Mouse (Mus musculus): ENCODE results near the gene 1700001C19Rik. TPM values are rescaled to one million over a fixed set of nuclear protein-coding genes. Genes with fewer than 3 reads are reported as not detected.

Gene 1700001C19Rik
- total RNA-seq, 2 experiments from 2014 or later = not detected

DNA sequence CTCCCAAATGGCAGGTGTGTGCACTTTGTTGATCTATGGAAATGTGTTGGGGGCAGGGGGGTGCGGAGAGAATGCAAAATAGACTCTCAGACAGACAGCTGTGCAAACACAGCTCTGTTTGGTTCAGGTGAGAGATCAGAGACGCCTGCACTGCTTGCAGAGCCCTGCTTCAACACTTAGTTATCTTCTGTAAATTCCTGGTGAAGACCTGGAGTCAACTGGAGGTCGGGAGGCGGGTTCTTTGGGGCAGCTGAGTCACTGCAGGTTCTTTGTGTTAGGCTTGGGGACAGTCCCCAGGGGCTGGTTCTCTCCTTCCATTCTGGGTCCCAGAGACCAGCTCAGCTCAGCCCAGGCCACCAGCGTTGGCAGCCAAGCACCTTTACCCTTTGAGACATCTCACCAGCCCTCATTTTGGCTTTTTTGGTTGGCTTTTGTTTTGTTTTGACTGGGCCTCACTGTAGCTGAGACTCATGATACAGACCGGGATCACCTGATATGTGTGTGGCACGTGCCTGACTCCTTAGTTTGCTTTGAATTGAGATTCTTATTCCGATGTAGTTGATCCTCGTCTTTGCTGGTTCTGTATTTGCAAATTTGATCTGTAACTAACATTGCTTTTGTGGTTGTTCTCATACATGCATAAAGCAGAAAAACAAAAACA is 25.7 kb upstream of the 1700001C19Rik start:
- no peak for ATAC-seq (replicated peaks; ENCODE audit: poor library complexity, severe bottlenecking)

GRCm38 (mm10) chr17:47462209-47462608 is 25.0 kb upstream of the 1700001C19Rik start:
- no peak for ATAC-seq (replicated peaks; ENCODE audit: poor library complexity, severe bottlenecking)

GRCm38 (mm10) chr17:47461688-47462087 is 24.5 kb upstream of the 1700001C19Rik start:
- ATAC-seq (replicated peaks; ENCODE audit: poor library complexity, severe bottlenecking) = no peak

DNA sequence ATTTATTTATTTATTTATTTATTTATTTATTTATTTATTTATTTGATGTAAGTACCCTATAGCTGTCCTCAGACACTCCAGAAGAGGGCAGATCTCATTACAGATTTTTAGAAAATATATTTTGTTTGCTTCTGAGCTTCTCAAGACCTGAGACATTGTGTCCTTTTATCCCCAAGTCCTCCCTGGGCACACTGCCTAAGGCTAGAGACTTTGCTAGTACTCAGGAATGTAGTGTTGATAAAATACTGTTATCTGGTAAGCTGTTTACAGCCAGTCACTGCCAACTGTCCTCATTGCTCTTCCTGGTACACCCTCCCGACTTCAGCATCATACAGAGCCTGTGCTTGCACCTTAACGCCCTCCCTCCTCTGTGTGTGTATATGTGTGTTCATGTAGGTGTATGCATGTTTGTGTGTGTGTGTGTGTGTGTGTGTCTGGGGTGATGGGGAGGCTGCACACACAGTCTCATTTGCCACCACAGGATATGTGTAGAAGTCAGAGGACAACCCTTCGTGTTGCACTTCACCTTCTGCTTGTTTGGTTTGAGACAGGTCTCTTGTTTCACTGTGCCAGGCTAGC is 22.3 kb upstream of the 1700001C19Rik start:
- ATAC-seq (replicated peaks; ENCODE audit: poor library complexity, severe bottlenecking) = no peak

DNA sequence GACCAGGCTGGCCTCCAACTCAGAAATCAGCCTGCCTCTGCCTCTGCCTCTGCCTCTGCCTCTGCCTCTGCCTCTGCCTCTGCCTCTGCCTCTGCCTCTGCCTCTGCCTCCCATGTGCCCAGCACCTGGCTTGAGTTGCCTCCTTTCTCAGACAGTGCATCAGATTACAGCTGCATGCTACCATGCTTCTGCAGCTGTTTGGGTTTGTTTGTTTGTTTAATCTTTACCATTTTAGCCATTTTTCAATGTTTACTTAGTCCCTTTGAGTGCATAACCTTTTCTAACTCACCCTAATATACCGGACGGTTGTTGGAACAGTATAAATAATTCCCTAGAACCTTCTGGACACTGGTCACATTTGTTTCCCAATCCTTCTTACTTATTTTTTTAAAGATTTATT is 21.8 kb upstream of the 1700001C19Rik start:
- no peak for ATAC-seq (replicated peaks; ENCODE audit: poor library complexity, severe bottlenecking)

GRCm38 (mm10) chr17:47458310-47458709 is 21.1 kb upstream of the 1700001C19Rik start:
- ATAC-seq (replicated peaks; ENCODE audit: poor library complexity, severe bottlenecking) = peak; percentile 36

DNA sequence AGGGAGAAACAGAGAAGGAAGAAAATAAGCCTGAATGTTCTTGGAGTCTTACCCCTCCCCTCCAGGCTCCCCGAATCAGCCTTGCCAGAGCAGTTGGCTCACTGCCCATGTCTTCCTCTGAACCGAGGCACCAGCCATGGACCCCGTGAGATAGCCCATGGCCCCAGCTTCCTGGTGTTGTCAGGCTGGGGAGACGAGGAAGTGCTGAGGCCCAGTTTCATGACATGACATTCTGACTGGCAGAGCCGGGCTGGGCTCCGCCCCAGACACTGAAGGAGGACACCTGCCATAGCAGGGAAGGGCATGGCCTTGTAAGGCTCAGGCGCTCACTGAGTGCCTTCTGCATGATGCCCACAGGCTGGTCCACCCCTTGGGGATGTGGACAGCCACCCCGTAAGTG is 17.5 kb upstream of the 1700001C19Rik start:
- peak; percentile 89 for ATAC-seq (replicated peaks; ENCODE audit: poor library complexity, severe bottlenecking)

DNA sequence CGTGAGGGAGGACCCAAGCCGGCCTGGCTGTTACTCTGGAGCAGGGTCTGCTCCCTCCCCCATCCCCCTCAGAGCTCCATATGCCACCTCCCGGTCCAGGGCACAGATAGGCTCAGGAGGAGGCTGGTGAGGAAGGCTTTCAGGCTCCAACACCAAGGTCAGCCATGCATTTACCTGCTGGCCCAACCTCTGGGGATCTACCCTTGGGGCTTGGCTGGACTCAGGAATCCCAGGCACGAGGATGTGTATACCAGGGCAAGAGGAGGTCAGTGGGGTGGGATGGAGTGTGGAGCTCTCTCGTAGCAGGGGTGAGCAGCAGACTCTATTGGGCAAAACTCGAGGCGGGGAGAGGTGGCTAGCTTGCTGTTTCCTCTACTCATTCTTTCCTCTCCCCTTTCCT is 15.7 kb upstream of the 1700001C19Rik start:
- ATAC-seq (replicated peaks; ENCODE audit: poor library complexity, severe bottlenecking) = no peak

- ATAC-seq (replicated peaks; ENCODE audit: poor library complexity, severe bottlenecking) = no peak
Measured at GRCm38 (mm10) chr17:47450880-47451565, 13.8 kb upstream of the 1700001C19Rik start.

GRCm38 (mm10) chr17:47450239-47450638 is 13.1 kb upstream of the 1700001C19Rik start:
- no peak for ATAC-seq (replicated peaks; ENCODE audit: poor library complexity, severe bottlenecking)

- no peak for ATAC-seq (replicated peaks; ENCODE audit: poor library complexity, severe bottlenecking)
Measured at GRCm38 (mm10) chr17:47449432-47449831, 12.3 kb upstream of the 1700001C19Rik start.

DNA sequence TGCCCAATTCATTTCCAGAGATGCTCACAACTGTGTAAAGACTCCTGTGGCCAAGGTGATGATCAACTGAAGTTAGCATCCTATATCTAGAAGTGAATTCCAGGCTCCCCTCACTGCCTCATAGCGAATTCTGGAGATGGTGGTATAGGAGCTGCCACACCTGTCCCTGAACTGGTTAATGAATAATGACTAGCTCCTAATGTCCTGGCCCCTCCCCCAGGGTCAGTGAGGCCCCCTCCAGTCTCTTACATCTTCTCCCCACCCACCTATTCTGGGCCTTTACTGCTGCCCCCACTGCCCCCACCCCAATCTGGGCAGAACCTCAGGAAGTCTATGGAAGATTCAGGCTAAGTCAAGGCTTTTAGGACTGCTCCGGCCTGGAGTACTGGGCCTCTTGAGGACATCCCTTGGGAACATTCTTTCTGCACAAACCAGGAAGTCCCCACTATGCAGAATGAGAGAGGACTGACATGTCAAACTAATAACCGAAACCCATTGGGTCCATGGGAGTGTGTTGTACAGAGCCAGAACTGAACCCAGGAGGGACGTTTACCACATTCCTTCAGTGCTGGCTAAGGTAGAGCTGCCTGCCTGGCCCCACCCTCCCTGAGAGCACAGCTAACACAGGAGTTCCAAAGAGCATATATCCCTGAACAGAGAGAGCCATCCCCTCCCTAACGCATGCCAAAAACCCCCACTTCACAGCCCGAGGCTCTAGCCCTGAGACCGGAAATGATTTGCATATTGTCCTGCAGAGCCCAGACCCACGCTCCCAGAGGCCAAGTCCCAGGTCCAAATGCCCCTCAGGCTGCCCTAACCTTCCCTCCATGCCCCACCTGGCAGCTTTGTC is 11.6 kb upstream of the 1700001C19Rik start:
- no peak for ATAC-seq (replicated peaks; ENCODE audit: poor library complexity, severe bottlenecking)

DNA sequence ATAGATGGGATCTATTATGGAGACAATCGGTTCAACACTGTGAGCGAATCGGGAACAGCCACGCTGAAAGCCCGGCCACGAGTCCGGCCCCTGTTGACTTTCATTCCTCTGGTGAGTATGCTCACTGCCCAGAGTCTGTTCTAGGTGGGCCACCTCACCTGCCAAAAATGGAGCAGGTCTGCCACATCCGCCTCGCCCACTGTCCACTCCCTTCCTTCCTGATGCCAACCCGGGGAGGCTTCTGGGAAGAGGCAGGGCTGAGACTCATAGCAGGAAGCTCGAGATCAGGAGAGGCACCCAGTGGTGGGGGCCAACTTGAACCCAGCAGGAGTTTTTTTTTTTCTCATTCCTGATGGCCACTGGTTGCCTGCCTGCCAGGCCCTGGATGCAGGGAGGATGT is 9.4 kb upstream of the 1700001C19Rik start:
- no peak for ATAC-seq (replicated peaks; ENCODE audit: poor library complexity, severe bottlenecking)

- ATAC-seq (replicated peaks; ENCODE audit: poor library complexity, severe bottlenecking) = no peak
Measured at GRCm38 (mm10) chr17:47446025-47446424, 8.8 kb upstream of the 1700001C19Rik start.

- ATAC-seq (replicated peaks; ENCODE audit: poor library complexity, severe bottlenecking) = no peak
Measured at GRCm38 (mm10) chr17:47445518-47445917, 8.3 kb upstream of the 1700001C19Rik start.

GRCm38 (mm10) chr17:47444113-47444512 is 6.9 kb upstream of the 1700001C19Rik start:
- no peak for ATAC-seq (replicated peaks; ENCODE audit: poor library complexity, severe bottlenecking)

GRCm38 (mm10) chr17:47442271-47442670 is 5.1 kb upstream of the 1700001C19Rik start:
- no peak for ATAC-seq (replicated peaks; ENCODE audit: poor library complexity, severe bottlenecking)

DNA sequence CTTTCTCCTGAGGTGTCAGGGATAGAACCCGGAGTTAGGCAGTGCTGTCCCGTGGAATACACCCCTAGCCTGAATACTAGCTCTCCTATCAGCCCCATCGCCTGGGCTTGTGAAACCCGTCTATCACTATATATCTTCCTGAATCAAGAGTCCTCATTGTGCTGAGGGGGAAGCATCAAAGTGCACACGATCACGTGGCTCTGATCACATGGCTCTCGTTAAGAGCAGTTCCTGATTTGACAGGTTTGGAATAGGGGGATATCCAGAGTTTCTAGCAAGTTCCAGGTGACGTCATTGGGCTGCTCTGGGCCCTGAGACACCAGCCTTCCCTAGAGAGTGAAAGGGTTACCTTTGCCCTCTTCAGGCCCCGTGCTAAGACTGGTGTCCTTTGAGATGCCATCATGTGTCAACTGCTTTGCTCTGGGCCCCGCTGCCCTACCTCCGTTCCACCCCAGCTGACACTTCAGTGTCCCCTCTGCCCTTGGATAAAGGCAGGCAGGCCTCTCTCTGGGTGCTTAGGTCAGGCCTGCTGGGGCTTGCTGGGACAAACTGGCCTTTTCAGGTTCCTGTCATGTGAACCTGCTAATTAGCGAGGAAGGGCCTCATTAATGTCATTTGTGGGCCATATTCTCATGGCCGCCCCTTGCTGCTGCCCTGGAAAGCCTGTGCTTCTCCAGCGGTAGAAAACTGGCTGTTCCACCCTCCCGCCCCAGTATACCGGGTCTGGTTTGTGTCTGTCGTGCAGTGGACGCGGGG is 4.3 kb upstream of the 1700001C19Rik start:
- peak; percentile 29 for ATAC-seq (replicated peaks; ENCODE audit: poor library complexity, severe bottlenecking)

- no peak for ATAC-seq (replicated peaks; ENCODE audit: poor library complexity, severe bottlenecking)
Measured at GRCm38 (mm10) chr17:47440359-47440890, 3.2 kb upstream of the 1700001C19Rik start.
